Mouse (Mus musculus) heart, postnatal 0 days (tissue): ENCODE results near the gene Wfdc21.

Experiments used
- CTCF ChIP-seq: IDR thresholded peaks from 2 replicates; pipeline ENCODE4 v1.5.1; 2016; ENCODE audit warnings: antibody characterized with exemption, control low read depth, low read depth
- EP300 ChIP-seq: IDR thresholded peaks from 2 replicates; pipeline ENCODE4 v1.6.1; 2016; ENCODE audit warnings: antibody characterized with exemption, low read depth

DNA sequence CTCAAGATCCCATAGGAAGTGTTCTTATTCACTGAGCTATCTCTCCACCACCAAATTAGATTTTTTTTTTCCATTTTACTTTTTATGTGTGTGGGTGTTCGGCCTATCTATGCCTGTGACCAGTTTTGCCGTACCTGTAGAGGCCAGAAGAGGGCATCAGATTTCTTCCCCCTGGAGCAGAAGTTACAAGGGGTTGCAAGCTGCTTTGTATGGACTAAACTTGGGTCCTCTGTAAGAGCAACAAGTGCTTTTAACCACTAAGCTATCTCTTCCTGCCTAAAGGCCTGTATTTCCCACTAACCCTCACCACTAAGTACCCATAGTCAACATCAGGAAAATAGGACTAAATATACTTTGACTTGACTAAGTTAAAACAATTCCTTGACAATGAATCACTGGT lies 37.9 kb downstream of the Wfdc21 start:
- TF ChIP-seq EP300 (no peak), CTCF (peak; percentile 11; the same call in 1 of the 2 replicates)
